Mouse (Mus musculus): ENCODE results near the gene Sdk1. TPM values are rescaled to one million over a fixed set of nuclear protein-coding genes. Genes with fewer than 3 reads are reported as not detected.

The Sdk1 gene
- total and polyA plus RNA-seq, 3 experiments = 0.04 to 0.87 TPM; not detected in 1

DNA sequence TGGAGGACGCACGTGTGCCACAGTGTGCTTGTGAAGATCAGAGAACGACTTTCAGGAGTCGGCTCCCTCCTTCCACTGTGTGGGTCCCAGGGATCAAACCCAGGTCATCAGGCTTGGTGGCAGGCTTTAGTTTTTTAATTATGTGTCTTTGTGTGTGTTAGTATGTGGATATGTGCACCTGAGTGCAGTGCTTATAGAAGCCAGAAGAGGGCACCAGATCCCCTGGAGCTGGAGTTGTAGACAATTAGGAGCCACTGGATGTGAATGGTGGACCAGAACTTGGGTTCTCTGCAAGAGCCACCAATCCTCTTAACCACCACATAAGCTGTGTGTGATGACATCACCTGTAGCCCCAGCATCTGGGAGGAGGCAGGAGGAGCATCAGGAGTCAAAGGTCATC is 909.5 kb downstream of the Sdk1 start:
- Histone ChIP-seq H3K4me1 (ENCODE audit: control insufficient read depth in 1 of 2, insufficient read depth in 2 of 2) (no peaks in the 10 kb centered on the region), H3K4me2 (ENCODE audit: insufficient read depth, low read depth, poor library complexity, severe bottlenecking) (no peak overlapping the region), H3K36me3 (replicated peaks in 1 of 2; ENCODE audit: control insufficient read depth in 1 of 2, insufficient read depth in 1 of 2, low read length in 1 of 2) (no peaks in the 10 kb centered on the region), H3K9me3 (replicated peaks; ENCODE audit: low read length) (peaks cover 30% of the 10 kb centered on the region), H3K9ac (ENCODE audit: insufficient read depth, low read depth) (no peak overlapping the region), H3K4me3 (replicated peaks in 1 of 3; ENCODE audit: low read depth in 2 of 3, low read length in 2 of 3, poor library complexity in 1 of 3) (no peak overlapping the region), H3K27me3 (replicated peaks) (peaks cover 36% of the 10 kb centered on the region), H3K27ac (ENCODE audit: insufficient read depth, low read depth) (no peak overlapping the region), H3K79me2 (replicated peaks; ENCODE audit: control insufficient read depth, extremely low read depth, insufficient read depth, poor library complexity, severe bottlenecking) (no peaks in the 10 kb centered on the region)
- peak; percentile 5 for DNase-seq (ENCODE audit: extremely low read depth)
- dilution Hi-C loops (cut with MboI; ENCODE audit: extremely low pct_ligation_motif_present, extremely low pct_unique_long_range_greater_than_20kb, low sequenced_read_pairs) (no loop called here), in situ Hi-C loops (cut with MboI; ENCODE audit: low pct_ligation_motif_present, low pct_unique_long_range_greater_than_20kb, low sequenced_read_pairs) (no loop called here)
- no peak for TF ChIP-seq MYC (IDR thresholded peaks at IDR 0.05; ENCODE audit: low read depth, low read length)
- TF ChIP-seq NRF1 (IDR thresholded peaks at IDR 0.05; ENCODE audit: low read depth, low read length) = no peak
- TF ChIP-seq CTCF (conservative IDR thresholded peaks at IDR 0.05 in 1 of 2, IDR thresholded peaks at IDR 0.05 in 1 of 2; ENCODE audit: low read depth in 2 of 2, low read length in 2 of 2) = peak in 1 of 2 experiments; percentile 14; a peak in 1 of 4 replicates

GRCm38 (mm10) chr5:142156868-142157852 is 915.9 kb downstream of the Sdk1 start:
- Histone ChIP-seq H3K27me3 (replicated peaks) (peaks cover 13% of the 10 kb centered on the region), H3K79me2 (replicated peaks; ENCODE audit: control insufficient read depth, extremely low read depth, insufficient read depth, poor library complexity, severe bottlenecking) (no peaks in the 10 kb centered on the region), H3K4me1 (ENCODE audit: control insufficient read depth in 1 of 2, insufficient read depth in 2 of 2) (no peaks in the 10 kb centered on the region), H3K4me3 (replicated peaks in 1 of 3; ENCODE audit: low read depth in 2 of 3, low read length in 2 of 3, poor library complexity in 1 of 3) (no peak overlapping the region), H3K36me3 (replicated peaks in 1 of 2; ENCODE audit: control insufficient read depth in 1 of 2, insufficient read depth in 1 of 2, low read length in 1 of 2) (no peaks in the 10 kb centered on the region), H3K27ac (ENCODE audit: insufficient read depth, low read depth) (no peak overlapping the region), H3K9ac (ENCODE audit: insufficient read depth, low read depth) (no peak overlapping the region), H3K9me3 (replicated peaks; ENCODE audit: low read length) (peaks cover 20% of the 10 kb centered on the region), H3K4me2 (ENCODE audit: insufficient read depth, low read depth, poor library complexity, severe bottlenecking) (no peak overlapping the region)
- DNase-seq (ENCODE audit: extremely low read depth) = no peak
- dilution Hi-C loops (cut with MboI; ENCODE audit: extremely low pct_ligation_motif_present, extremely low pct_unique_long_range_greater_than_20kb, low sequenced_read_pairs) = no loop called here
- no peak for TF ChIP-seq MEF2A (IDR thresholded peaks at IDR 0.05; ENCODE audit: borderline replicate concordance, low read depth, low read length)
- TF ChIP-seq SMC3 (IDR thresholded peaks at IDR 0.05; ENCODE audit: low read depth, low read length) = no peak
- no peak for TF ChIP-seq BHLHE40 (IDR thresholded peaks at IDR 0.05; ENCODE audit: low read depth, low read length)
- TF ChIP-seq JUN (IDR thresholded peaks at IDR 0.05; ENCODE audit: insufficient read depth, low read depth, low read length) = no peak
- TF ChIP-seq MYC (IDR thresholded peaks at IDR 0.05; ENCODE audit: low read depth, low read length) = no peak
- TF ChIP-seq TBP (conservative IDR thresholded peaks at IDR 0.05; ENCODE audit: low read depth, low read length) = no peak
- TF ChIP-seq GABPA (IDR thresholded peaks at IDR 0.05; ENCODE audit: insufficient replicate concordance, low read depth, low read length) = no peak
- TF ChIP-seq NELFE (IDR thresholded peaks at IDR 0.05; ENCODE audit: low read depth, low read length) = no peak
- TF ChIP-seq POLR2AphosphoS2 (IDR thresholded peaks at IDR 0.05; ENCODE audit: low read depth, low read length) = no peak
- no peak for TF ChIP-seq NRF1 (IDR thresholded peaks at IDR 0.05; ENCODE audit: low read depth, low read length)
- TF ChIP-seq CTCF (conservative IDR thresholded peaks at IDR 0.05 in 1 of 2, IDR thresholded peaks at IDR 0.05 in 1 of 2; ENCODE audit: low read depth in 2 of 2, low read length in 2 of 2) = no peak
- in situ Hi-C loops (cut with MboI; ENCODE audit: low pct_ligation_motif_present, low pct_unique_long_range_greater_than_20kb, low sequenced_read_pairs) = no loop called here

Data from CH12.LX (cell line).